Mouse (Mus musculus) neural tube, embryonic 14.5 days (tissue): ENCODE measurements around the gene Gm45753. TPM values are rescaled to one million over a fixed set of nuclear protein-coding genes. Genes with fewer than 3 reads are reported as not detected.

Source experiments
- ATAC-seq: fragments of 200-750 bp; cut with Nextera tagmentation; 2 replicates; pipeline ENCODE4 v1.8.0; 2017; ENCODE audit warnings: low read depth, mild to moderate bottlenecking, moderate TSS enrichment, moderate library complexity
- H3K27ac ChIP-seq: fragments of 300-500 bp; sonication (generic); 2 replicates; pipeline ENCODE4 v1.5.1; 2014; ENCODE audit warnings: low read depth, mild to moderate bottlenecking, control low read depth, low read length, moderate library complexity, mixed read lengths
- H3K27me3 ChIP-seq: fragments of 300-500 bp; sonication (generic); 2 replicates; pipeline ENCODE4 v1.6.1; 2014; ENCODE audit warnings: low read length; ENCODE audit not compliant: control insufficient read depth, insufficient read depth
- H3K36me3 ChIP-seq: fragments of 300-500 bp; sonication (generic); 2 replicates; pipeline ENCODE4 v1.6.1; 2014; ENCODE audit warnings: low read length, mixed read lengths; ENCODE audit not compliant: control insufficient read depth, insufficient read depth
- H3K4me1 ChIP-seq: fragments of 300-500 bp; sonication (generic); 2 replicates; pipeline ENCODE4 v1.6.1; 2014; ENCODE audit warnings: low read length; ENCODE audit not compliant: control insufficient read depth, insufficient read depth
- H3K4me2 ChIP-seq: fragments of 300-500 bp; sonication (generic); 2 replicates; pipeline ENCODE4 v1.6.1; 2014; ENCODE audit warnings: mild to moderate bottlenecking, low read depth, low read length, control low read depth
- H3K4me3 ChIP-seq: fragments of 300-500 bp; sonication (generic); 2 replicates; pipeline ENCODE4 v1.5.1; 2014; ENCODE audit warnings: low read depth, low read length, control low read depth, mixed read lengths
- H3K9ac ChIP-seq: fragments of 300-500 bp; sonication (generic); replicated peaks from 2 replicates; pipeline ENCODE4 v1.6.1; 2014; ENCODE audit warnings: low read depth, mild to moderate bottlenecking, control low read depth, low read length, mixed read lengths
- H3K9me3 ChIP-seq: fragments of 300-500 bp; sonication (generic); 2 replicates; pipeline ENCODE4 v1.6.1; 2016; ENCODE audit warnings: low read length; ENCODE audit not compliant: control insufficient read depth
- WGBS: fragments of 180-500 bp; shearing (Covaris S2); extraction: QIAGEN DNeasy Blood & Tissue Kit; methylation state at CpG from one replicate; pipeline ENCODE4 v1.1.7; 2014; 5-methylcytosine and 5-hydroxymethylcytosine counted together
- polyA plus RNA-seq: library from polyadenylated mRNA; unstranded; fragments of >200 nt; fragmentation: Nextera tagmentation; extraction: Ambion mirVana; gene quantifications from 2 replicates; pipeline ENCODE4 v1.2.1, GENCODE M21; 2014

The Gm45753 gene
- polyA plus RNA-seq, 1 experiment from 2014 or later, result not detected

- no peak overlapping the region for H3K27ac ChIP-seq
- H3K27me3 ChIP-seq, result no peaks in the 10 kb centered on the region
- WGBS, result 28% methylated on average over 7 of the region's 7 CpGs
- no peak overlapping the region for H3K4me3 ChIP-seq
- H3K4me1 ChIP-seq, result no peaks in the 10 kb centered on the region
- no peaks in the 10 kb centered on the region for H3K9me3 ChIP-seq
- no peak overlapping the region for H3K4me2 ChIP-seq
- H3K9ac ChIP-seq, result no peak overlapping the region
- ATAC-seq, result no peak
- H3K36me3 ChIP-seq, result no peaks in the 10 kb centered on the region
Observed at GRCm38 (mm10) chr8:45246307-45246706, 62.0 kb downstream of the Gm45753 start.

DNA sequence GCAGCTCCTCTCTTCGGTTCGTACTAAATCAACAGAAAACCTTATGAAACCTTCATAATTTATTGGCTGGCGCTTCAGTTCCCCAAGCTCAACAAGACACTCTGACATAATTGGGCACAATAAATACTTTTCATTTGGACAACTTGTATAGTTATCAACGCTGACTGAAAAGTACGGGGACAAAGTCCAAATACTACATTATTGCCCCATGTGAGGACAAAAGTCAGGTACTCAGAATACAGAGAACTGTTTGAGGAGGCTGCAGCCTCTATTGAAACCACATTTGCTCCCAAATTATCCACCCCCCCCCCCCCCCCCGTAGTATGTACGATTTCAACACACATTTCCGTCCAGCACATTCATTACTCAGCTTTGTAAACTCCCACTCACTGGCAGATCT is 68.9 kb downstream of the Gm45753 start:
- Histone ChIP-seq H3K4me1 (no peaks in the 10 kb centered on the region), H3K4me2 (no peak overlapping the region), H3K36me3 (no peaks in the 10 kb centered on the region), H3K9ac (no peak overlapping the region), H3K27ac (no peak overlapping the region), H3K4me3 (no peak overlapping the region), H3K9me3 (no peaks in the 10 kb centered on the region), H3K27me3 (no peaks in the 10 kb centered on the region)
- WGBS, result 88% methylated on average over 8 of the region's 8 CpGs
- ATAC-seq, result no peak

DNA sequence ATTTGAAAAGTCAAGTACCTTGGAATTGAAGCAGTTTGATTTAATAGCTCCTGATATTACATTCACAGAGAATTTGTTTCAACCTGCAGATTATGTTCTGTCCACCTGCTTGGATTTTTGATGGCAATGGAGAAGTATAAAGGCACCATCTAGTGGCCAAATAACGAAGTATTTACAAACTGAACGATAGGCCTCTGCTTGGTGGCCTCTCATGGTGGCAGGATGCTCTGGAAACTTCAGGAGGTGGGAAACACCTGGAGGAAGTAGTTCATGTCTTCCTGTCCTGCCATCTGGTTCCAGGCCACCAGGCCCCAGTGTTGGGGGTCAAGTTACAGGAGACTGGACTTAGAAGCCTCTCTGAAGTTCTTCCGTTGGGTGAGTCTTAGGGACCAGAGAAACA is 70.0 kb downstream of the Gm45753 start:
- ATAC-seq, result 0 out of 2 replicates have a peak, but pooled peaks have one; percentile 20
- H3K4me3 ChIP-seq, result no peak overlapping the region
- H3K9ac ChIP-seq, result no peak overlapping the region
- WGBS, result 30% methylated on average over 3 of the region's 3 CpGs
- H3K4me1 ChIP-seq, result no peaks in the 10 kb centered on the region
- H3K36me3 ChIP-seq, result no peaks in the 10 kb centered on the region
- H3K9me3 ChIP-seq, result no peaks in the 10 kb centered on the region
- H3K27ac ChIP-seq, result no peak overlapping the region
- H3K27me3 ChIP-seq, result no peaks in the 10 kb centered on the region
- H3K4me2 ChIP-seq, result no peak overlapping the region

DNA sequence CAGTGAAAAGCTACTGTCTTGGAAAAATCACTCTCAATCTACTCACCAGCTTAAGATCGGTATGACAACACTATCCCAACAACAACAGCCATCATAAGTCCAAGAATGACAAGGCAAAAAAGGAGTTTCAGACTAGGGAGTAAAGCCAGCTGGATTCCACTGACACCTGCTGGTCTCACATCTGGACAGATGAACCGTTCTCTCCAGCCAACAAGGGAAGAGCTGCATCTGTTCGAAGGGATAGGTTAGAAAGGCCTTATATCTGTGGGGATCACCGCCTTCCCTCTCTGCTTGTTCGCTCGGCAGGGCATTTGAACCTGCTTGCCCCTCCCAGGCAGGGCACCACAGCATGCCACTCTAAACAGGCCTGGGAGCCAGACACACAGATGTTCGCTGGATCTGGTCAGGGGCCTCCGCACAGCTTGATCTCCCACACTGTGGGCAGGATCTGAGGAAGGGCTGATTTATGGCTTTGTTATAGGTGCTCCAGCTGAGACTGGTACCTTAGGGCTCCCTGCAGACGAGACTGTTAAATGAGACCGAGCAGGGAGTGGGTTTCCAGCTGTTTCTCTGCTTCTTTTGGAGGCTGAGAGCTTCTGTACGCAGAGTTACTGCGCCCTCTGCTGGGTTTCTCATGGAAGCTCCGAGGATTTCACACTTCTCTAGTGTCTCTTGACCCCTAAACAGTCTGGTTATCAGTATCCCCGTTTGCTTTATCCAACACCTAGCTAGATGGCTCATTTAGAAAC is 71.9 kb downstream of the Gm45753 start:
- Histone ChIP-seq H3K27me3 (no peaks in the 10 kb centered on the region), H3K9ac (peak overlapping the region; percentile 21; the same call in 1 of the 2 replicates), H3K9me3 (no peaks in the 10 kb centered on the region), H3K27ac (no peak overlapping the region), H3K4me1 (no peaks in the 10 kb centered on the region), H3K4me3 (no peak overlapping the region), H3K4me2 (peak overlapping the region; percentile 39), H3K36me3 (no peaks in the 10 kb centered on the region)
- peak; percentile 92 for ATAC-seq
- WGBS, result 11% methylated on average over 14 of the region's 14 CpGs

- ATAC-seq, result no peak
- Histone ChIP-seq H3K27ac (no peak overlapping the region), H3K4me3 (no peak overlapping the region), H3K4me1 (no peaks in the 10 kb centered on the region), H3K9ac (no peak overlapping the region), H3K36me3 (no peaks in the 10 kb centered on the region), H3K27me3 (no peaks in the 10 kb centered on the region), H3K4me2 (no peak overlapping the region), H3K9me3 (no peaks in the 10 kb centered on the region)
- WGBS, result 89% methylated on average over 6 of the region's 6 CpGs
Observed at GRCm38 (mm10) chr8:45235228-45235627, 73.0 kb downstream of the Gm45753 start.

- no peaks in the 10 kb centered on the region for H3K27me3 ChIP-seq
- no peak overlapping the region for H3K9ac ChIP-seq
- H3K4me3 ChIP-seq, result no peak overlapping the region
- no peak overlapping the region for H3K27ac ChIP-seq
- no peaks in the 10 kb centered on the region for H3K4me1 ChIP-seq
- no peak overlapping the region for H3K4me2 ChIP-seq
- no peak for ATAC-seq
- no peaks in the 10 kb centered on the region for H3K9me3 ChIP-seq
- 55% methylated on average over 3 of the region's 3 CpGs for WGBS
- no peaks in the 10 kb centered on the region for H3K36me3 ChIP-seq
Observed at GRCm38 (mm10) chr8:45233256-45233655, 75.0 kb downstream of the Gm45753 start.

Other genes starting within 250 kb of the Gm45753 start
- gene Mtnr1a, start 239.3 kb downstream of the Gm45753 start, polyA plus RNA-seq, result 0.33 TPM in 1 of 2 replicates, not detected in the other
- not detected in 2 replicates for gene F11, start 46.4 kb downstream of the Gm45753 start, polyA plus RNA-seq
- 0.09 and 0.13 TPM in 2 replicates for gene Klkb1, start 13.6 kb downstream of the Gm45753 start, polyA plus RNA-seq
- gene Cyp4v3, start 24.8 kb upstream of the Gm45753 start, polyA plus RNA-seq, result 2.4 and 2.6 TPM in 2 replicates
- 10.0 and 11.1 TPM in 2 replicates for gene Fam149a, start 73.8 kb upstream of the Gm45753 start, polyA plus RNA-seq
- 0.75 and 0.89 TPM in 2 replicates for gene Tlr3, start 102.6 kb upstream of the Gm45753 start, polyA plus RNA-seq
- gene Sorbs2, start 199.3 kb upstream of the Gm45753 start, polyA plus RNA-seq, result 76.2 and 83.2 TPM in 2 replicates